Mouse (Mus musculus) kidney, embryonic 14.5 days (tissue): ENCODE measurements around the gene Ngly1. TPM values are rescaled to one million over a fixed set of nuclear protein-coding genes. Genes with fewer than 3 reads are reported as not detected.

Experiments
- ATAC-seq: fragments of 200-750 bp; cut with Nextera tagmentation; 2 replicates; pipeline ENCODE4 v1.8.0; 2017; ENCODE audit warnings: moderate number of reproducible peaks, mild to moderate bottlenecking, moderate TSS enrichment, moderate library complexity; ENCODE audit not compliant: low FRiP score, low TSS enrichment
- H3K27ac ChIP-seq: fragments of 300-500 bp; sonication (generic); 2 replicates; pipeline ENCODE4 v1.5.1; 2014; ENCODE audit warnings: low read depth, mild to moderate bottlenecking, low read length, moderate library complexity, mixed read lengths
- H3K27me3 ChIP-seq: fragments of 300-500 bp; sonication (generic); 2 replicates; pipeline ENCODE4 v1.6.1; 2014; ENCODE audit warnings: mild to moderate bottlenecking, low read length; ENCODE audit not compliant: control insufficient read depth, insufficient read depth
- H3K36me3 ChIP-seq: fragments of 300-500 bp; sonication (generic); 2 replicates; pipeline ENCODE4 v1.6.1; 2014; ENCODE audit warnings: low read length, mixed read lengths; ENCODE audit not compliant: control insufficient read depth, insufficient read depth
- H3K4me1 ChIP-seq: fragments of 300-500 bp; sonication (generic); 2 replicates; pipeline ENCODE4 v1.6.1; 2014; ENCODE audit warnings: low read length, mixed read lengths; ENCODE audit not compliant: control insufficient read depth, insufficient read depth
- H3K4me2 ChIP-seq: fragments of 300-500 bp; sonication (generic); replicated peaks from 2 replicates; pipeline ENCODE4 v1.6.1; 2014; ENCODE audit warnings: low read depth, mild to moderate bottlenecking, low read length
- H3K4me3 ChIP-seq: fragments of 300-500 bp; sonication (generic); 2 replicates; pipeline ENCODE4 v1.5.1; 2014; ENCODE audit warnings: mild to moderate bottlenecking, low read length
- H3K9ac ChIP-seq: fragments of 300-500 bp; sonication (generic); 2 replicates; pipeline ENCODE4 v1.6.1; 2014; ENCODE audit warnings: low read depth, mild to moderate bottlenecking, low read length, moderate library complexity
- H3K9me3 ChIP-seq: fragments of 300-500 bp; sonication (generic); 2 replicates; pipeline ENCODE4 v1.6.1; 2016; ENCODE audit warnings: low read length; ENCODE audit not compliant: control insufficient read depth
- WGBS: fragments of 180-500 bp; shearing (Covaris S2); extraction: QIAGEN DNeasy Blood & Tissue Kit; methylation state at CpG from one replicate; pipeline ENCODE4 v1.1.7; 2014; 5-methylcytosine and 5-hydroxymethylcytosine counted together
- polyA plus RNA-seq: library from polyadenylated mRNA; unstranded; fragments of >200 nt; fragmentation: Nextera tagmentation; extraction: Ambion mirVana; gene quantifications from 2 replicates; pipeline ENCODE4 v1.2.1, GENCODE M21; 2014

The Ngly1 gene
- polyA plus RNA-seq, 1 experiment from 2014 or later, result 36.6 TPM

DNA sequence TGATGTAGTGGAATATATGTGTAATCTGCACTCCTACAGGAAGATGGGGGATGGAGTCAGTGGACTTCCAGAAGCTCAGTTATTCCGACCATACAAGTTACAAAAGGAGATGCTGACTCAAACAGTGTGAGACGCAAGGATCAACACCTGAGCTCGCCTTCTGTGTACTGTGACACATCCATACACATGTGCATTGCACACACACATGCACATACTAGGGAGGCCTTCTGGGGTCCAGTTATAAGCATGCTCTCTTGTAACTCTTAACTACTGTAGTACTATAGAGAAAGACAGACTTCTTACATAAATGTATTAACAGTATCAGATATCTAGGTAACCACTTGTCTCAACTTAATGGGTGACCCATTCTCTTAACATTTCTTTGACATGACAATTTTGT, 24.6 kb downstream of the Ngly1 start:
- no peaks in the 10 kb centered on the region for H3K27me3 ChIP-seq
- peaks cover 2% of the 10 kb centered on the region; the same call in 1 of the 2 replicates for H3K36me3 ChIP-seq
- H3K27ac ChIP-seq, result no peak overlapping the region
- H3K9me3 ChIP-seq, result no peaks in the 10 kb centered on the region
- WGBS, result 50% methylated on average over 3 of the region's 3 CpGs
- H3K4me2 ChIP-seq, result no peak overlapping the region
- H3K4me3 ChIP-seq, result no peak overlapping the region
- H3K4me1 ChIP-seq, result no peaks in the 10 kb centered on the region
- H3K9ac ChIP-seq, result no peak overlapping the region
- peak; percentile 57; the same call in 1 of the 2 replicates for ATAC-seq

DNA sequence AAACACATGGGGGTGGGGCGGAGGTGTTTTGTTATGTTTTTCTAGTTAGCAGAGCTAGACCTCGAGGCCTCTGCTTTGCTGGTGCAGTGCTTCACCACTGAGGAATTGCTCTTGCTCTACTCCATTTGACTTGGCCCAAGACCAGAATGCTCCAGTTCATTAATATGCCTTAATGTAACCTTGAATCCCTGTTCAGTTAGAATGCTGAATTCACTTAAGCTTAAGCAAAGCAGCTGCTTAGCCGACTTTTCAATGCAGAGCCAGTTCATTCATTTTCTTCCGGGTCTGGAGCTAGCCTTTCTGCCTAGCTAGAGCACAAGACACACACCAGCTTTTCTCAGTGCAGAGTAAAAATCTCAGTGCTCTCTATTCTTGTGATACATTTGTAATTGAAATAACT, 30.1 kb downstream of the Ngly1 start:
- 76% methylated on average over 4 of the region's 4 CpGs for WGBS
- Histone ChIP-seq H3K4me3 (no peak overlapping the region), H3K4me2 (no peak overlapping the region), H3K27ac (no peak overlapping the region), H3K27me3 (no peaks in the 10 kb centered on the region), H3K9me3 (no peaks in the 10 kb centered on the region), H3K9ac (no peak overlapping the region), H3K36me3 (peaks cover 5% of the 10 kb centered on the region; the same call in 1 of the 2 replicates), H3K4me1 (no peaks in the 10 kb centered on the region)
- ATAC-seq, result no peak

DNA sequence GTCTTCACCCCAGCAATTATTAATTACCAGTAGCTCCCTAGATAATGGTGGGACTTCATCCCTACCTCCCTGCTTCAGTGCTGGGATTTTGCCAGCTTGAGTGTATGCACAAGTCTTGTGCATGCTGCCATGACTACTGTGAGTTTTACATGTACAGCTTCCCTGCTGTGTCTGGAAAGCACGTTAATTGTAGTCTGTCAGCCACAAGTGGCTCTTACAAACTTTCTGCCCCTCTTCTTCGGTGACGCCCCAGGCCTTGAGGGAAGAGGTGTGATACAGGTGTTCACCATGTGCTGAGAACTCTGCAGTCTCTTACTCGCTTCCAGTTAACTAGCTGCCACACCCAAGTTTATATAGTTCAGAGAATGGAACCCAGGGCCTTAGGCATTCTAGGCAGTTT, 34.9 kb downstream of the Ngly1 start:
- Histone ChIP-seq H3K9ac (no peak overlapping the region), H3K4me3 (no peak overlapping the region), H3K27me3 (no peaks in the 10 kb centered on the region), H3K4me1 (no peaks in the 10 kb centered on the region), H3K27ac (no peak overlapping the region), H3K9me3 (no peaks in the 10 kb centered on the region), H3K36me3 (peaks cover 5% of the 10 kb centered on the region; the same call in 1 of the 2 replicates), H3K4me2 (no peak overlapping the region)
- ATAC-seq, result no peak
- WGBS, result 84% methylated on average over 4 of the region's 4 CpGs

DNA sequence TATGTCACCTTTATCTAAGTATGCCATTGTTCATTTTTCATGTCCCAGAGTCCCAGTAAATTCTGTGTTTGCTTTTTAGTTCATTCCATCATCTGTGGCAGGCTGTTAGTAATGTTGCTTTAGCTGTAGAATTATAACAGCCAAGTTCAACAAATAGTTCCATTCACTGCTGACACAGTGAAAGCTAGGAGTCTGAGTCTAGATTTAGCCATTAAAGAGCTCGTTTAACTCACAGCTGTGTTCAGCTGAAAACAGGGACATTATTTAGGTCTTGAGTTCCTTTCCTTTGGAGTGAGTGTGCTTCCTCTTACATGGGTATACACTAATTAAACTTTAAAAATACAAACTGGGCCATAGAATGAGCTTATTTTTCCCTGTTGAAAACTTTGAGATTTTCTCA, 43.3 kb downstream of the Ngly1 start:
- H3K36me3 ChIP-seq, result no peaks in the 10 kb centered on the region; the same call in 1 of the 2 replicates
- H3K4me2 ChIP-seq, result no peak overlapping the region
- no peaks in the 10 kb centered on the region for H3K27me3 ChIP-seq
- H3K9ac ChIP-seq, result no peak overlapping the region
- H3K9me3 ChIP-seq, result no peaks in the 10 kb centered on the region
- no peak overlapping the region for H3K27ac ChIP-seq
- H3K4me1 ChIP-seq, result no peaks in the 10 kb centered on the region
- 35% methylated on average over 1 of the region's 1 CpGs for WGBS
- H3K4me3 ChIP-seq, result no peak overlapping the region
- ATAC-seq, result no peak

DNA sequence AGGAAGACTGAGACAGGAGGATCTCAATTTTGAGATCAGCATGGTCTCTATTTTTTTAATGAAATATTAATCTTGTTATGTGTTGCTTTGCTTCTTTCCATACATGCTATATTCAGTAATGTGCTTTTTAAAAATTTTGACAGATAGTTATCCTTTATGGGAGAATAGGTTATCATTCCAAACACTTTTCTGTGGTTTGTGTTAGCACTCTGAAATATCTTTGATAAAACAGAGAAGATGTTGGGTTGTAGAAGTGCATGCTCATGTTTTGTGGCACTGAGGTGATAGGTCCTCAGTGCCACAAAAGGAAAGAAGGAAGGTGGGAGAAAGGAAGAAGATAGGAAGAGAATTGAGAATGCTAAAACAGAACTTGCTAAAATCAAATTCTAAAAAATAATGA, 43.9 kb downstream of the Ngly1 start:
- H3K9ac ChIP-seq, result no peak overlapping the region

DNA sequence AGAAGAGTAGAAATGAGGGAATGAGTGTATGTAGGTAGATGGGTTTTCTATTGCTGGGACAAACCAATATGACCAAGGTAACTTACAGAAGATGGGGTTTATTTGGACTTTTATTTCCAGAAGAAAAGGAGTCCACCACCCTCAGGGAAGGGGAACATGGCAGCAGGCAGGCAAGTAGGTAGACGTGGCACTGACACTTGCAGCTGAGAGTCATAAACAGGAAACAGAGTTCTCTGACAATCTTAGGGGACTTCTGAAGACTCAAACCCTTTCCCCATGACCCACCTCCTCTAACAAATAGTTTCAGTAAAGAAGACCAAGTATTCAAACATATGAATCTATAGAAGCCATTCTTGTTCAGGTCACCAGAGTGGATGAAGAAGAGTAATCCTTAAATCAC, 44.8 kb downstream of the Ngly1 start:
- H3K27ac ChIP-seq, result no peak overlapping the region
- no peak overlapping the region for H3K4me2 ChIP-seq
- no peak for ATAC-seq
- no peak overlapping the region for H3K9ac ChIP-seq
- H3K4me1 ChIP-seq, result no peaks in the 10 kb centered on the region
- H3K9me3 ChIP-seq, result no peaks in the 10 kb centered on the region
- H3K4me3 ChIP-seq, result no peak overlapping the region
- no peaks in the 10 kb centered on the region; the same call in 1 of the 2 replicates for H3K36me3 ChIP-seq
- 79% methylated on average over 1 of the region's 1 CpGs for WGBS
- no peaks in the 10 kb centered on the region for H3K27me3 ChIP-seq

More for the DNA sequence above, 43.9 kb downstream of the Ngly1 start:
- no peak overlapping the region for H3K4me2 ChIP-seq
- no peak overlapping the region for H3K27ac ChIP-seq
- H3K4me1 ChIP-seq, result no peaks in the 10 kb centered on the region
- no peak overlapping the region for H3K4me3 ChIP-seq
- no peaks in the 10 kb centered on the region; the same call in 1 of the 2 replicates for H3K36me3 ChIP-seq
- H3K9me3 ChIP-seq, result no peaks in the 10 kb centered on the region
- H3K27me3 ChIP-seq, result no peaks in the 10 kb centered on the region
- ATAC-seq, result no peak

DNA sequence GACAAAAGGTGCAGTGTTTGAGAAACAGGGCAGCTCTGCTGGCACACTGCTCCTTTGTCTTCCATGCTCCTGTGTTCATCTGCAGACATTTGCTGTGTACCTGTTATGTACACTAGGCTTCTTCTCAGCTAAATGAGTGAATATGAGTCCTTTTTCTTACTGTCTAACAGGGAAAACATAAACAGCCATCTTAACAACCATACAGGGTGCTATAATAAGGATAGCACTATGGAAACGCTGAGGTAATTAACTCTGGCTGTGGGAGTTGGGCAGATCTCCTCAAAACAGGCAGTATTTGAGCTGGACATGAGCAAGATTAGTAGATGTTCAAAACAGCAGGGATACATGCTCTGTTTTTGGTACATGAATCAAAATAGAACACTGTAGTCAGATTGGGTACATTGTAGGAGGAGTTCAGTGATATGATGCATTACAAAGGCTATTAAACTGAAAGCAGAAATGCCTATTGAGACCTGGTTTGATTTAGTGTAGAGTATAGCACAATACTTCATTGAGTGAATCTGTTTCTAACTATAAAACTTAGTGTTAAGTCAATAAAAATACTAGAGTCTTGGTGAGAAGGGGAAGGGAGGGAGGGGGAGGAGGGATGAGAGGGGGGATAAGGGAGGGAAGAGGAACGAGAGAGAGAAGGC, 47.9 kb downstream of the Ngly1 start:
- Histone ChIP-seq H3K36me3 (no peaks in the 10 kb centered on the region; the same call in 1 of the 2 replicates), H3K27ac (no peak overlapping the region), H3K4me2 (no peak overlapping the region), H3K4me3 (no peak overlapping the region), H3K9ac (no peak overlapping the region), H3K9me3 (no peaks in the 10 kb centered on the region), H3K4me1 (no peaks in the 10 kb centered on the region), H3K27me3 (no peaks in the 10 kb centered on the region)
- WGBS, result 62% methylated on average over 2 of the region's 2 CpGs
- no peak for ATAC-seq

DNA sequence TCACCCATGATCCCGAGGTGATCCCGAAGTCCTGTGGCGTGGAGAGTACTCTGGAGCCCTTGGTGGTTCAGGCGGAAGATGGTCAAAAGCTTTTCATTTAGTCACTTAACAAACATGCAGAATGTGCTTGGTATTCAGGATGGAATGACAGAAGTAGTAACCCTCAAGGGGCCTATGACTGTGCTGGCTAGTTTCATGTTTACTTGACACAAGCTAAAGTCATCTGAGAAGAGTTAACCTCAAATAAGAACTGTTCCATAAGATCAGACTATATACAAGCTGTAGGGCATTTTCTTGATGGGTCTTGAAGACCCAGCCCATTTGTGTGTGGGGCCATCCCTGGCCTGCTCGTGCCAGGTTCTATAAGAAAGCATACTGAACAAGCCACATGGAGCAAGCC, 52.7 kb downstream of the Ngly1 start:
- Histone ChIP-seq H3K4me2 (no peak overlapping the region), H3K9ac (no peak overlapping the region), H3K4me1 (no peaks in the 10 kb centered on the region), H3K27me3 (no peaks in the 10 kb centered on the region), H3K36me3 (no peaks in the 10 kb centered on the region), H3K27ac (no peak overlapping the region), H3K9me3 (no peaks in the 10 kb centered on the region), H3K4me3 (no peak overlapping the region)
- WGBS, result 93% methylated on average over 5 of the region's 5 CpGs
- no peak for ATAC-seq

DNA sequence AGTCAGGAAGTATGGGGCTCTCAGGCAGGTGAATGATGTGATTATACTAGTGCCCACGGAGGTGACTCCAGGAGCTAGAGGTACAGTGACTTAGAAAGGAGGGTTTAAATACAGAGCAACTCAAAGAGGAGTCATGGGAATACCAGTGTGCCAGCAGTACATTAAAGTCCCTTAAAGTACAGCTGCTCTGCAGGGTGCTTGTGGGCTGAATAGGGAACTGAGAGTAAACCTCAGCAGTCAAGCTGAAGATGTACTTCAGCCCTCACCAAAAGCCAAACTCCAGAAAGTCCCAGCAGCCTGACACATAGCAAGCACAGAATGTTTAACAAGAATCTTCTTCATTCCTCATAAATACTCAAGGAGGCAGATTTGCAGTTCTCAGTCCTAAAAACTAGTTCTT, 53.6 kb downstream of the Ngly1 start:
- H3K27me3 ChIP-seq, result no peaks in the 10 kb centered on the region
- H3K9ac ChIP-seq, result no peak overlapping the region
- H3K36me3 ChIP-seq, result no peaks in the 10 kb centered on the region
- no peaks in the 10 kb centered on the region for H3K9me3 ChIP-seq
- no peak overlapping the region for H3K27ac ChIP-seq
- no peak overlapping the region for H3K4me2 ChIP-seq
- no peaks in the 10 kb centered on the region for H3K4me1 ChIP-seq
- ATAC-seq, result no peak
- no peak overlapping the region for H3K4me3 ChIP-seq
- 54% methylated on average over 1 of the region's 1 CpGs for WGBS
